Mouse (Mus musculus) intestine, postnatal 0 days (tissue): ENCODE data around the gene Lrrc4. TPM values are rescaled to one million over a fixed set of nuclear protein-coding genes. Genes with fewer than 3 reads are reported as not detected.
A peak's percentile ranks its signal among the peaks of the same experiment; 100 is the strongest.

Experiments used
- ATAC-seq: fragments of 200-750 bp; cut with Nextera tagmentation; 2 replicates; pipeline ENCODE4 v1.8.0; 2017; ENCODE audit warnings: mild to moderate bottlenecking, moderate TSS enrichment, moderate library complexity
- H3K27ac ChIP-seq: fragments of 300-500 bp; sonication (generic); 2 replicates; pipeline ENCODE4 v1.5.1; 2014; ENCODE audit warnings: mild to moderate bottlenecking, low read depth, low read length, moderate library complexity
- H3K27me3 ChIP-seq: fragments of 300-500 bp; sonication (generic); replicated peaks from 2 replicates; pipeline ENCODE4 v1.6.1; 2014; ENCODE audit warnings: low read length, mixed read lengths; ENCODE audit not compliant: control insufficient read depth, insufficient read depth
- H3K36me3 ChIP-seq: fragments of 300-500 bp; sonication (generic); 2 replicates; pipeline ENCODE4 v1.6.1; 2014; ENCODE audit warnings: mild to moderate bottlenecking, moderate library complexity; ENCODE audit not compliant: control insufficient read depth, insufficient read depth
- H3K4me1 ChIP-seq: fragments of 300-500 bp; sonication (generic); replicated peaks from 2 replicates; pipeline ENCODE4 v1.6.1; 2014; ENCODE audit warnings: antibody characterized with exemption, low read length, mixed read lengths; ENCODE audit not compliant: control insufficient read depth, insufficient read depth
- H3K4me2 ChIP-seq: fragments of 300-500 bp; sonication (generic); replicated peaks from 2 replicates; pipeline ENCODE4 v1.6.1; 2014; ENCODE audit warnings: low read depth, mild to moderate bottlenecking, moderate library complexity
- H3K4me3 ChIP-seq: fragments of 300-500 bp; sonication (generic); 2 replicates; pipeline ENCODE4 v1.5.1; 2014; ENCODE audit warnings: low read depth, low read length
- H3K9ac ChIP-seq: fragments of 300-500 bp; sonication (generic); 2 replicates; pipeline ENCODE4 v1.6.1; 2014; ENCODE audit warnings: mild to moderate bottlenecking, low read depth, low read length
- H3K9me3 ChIP-seq: fragments of 300-500 bp; sonication (generic); 2 replicates; pipeline ENCODE4 v1.6.1; 2016; ENCODE audit warnings: mixed run types; ENCODE audit not compliant: control insufficient read depth
- CTCF ChIP-seq: sonication (generic); IDR thresholded peaks from 2 replicates; pipeline ENCODE4 v1.5.1; 2016; ENCODE audit warnings: low read depth, mild to moderate bottlenecking, control low read depth, antibody characterized with exemption, moderate library complexity
- WGBS: fragments of 180-500 bp; shearing (Covaris S2); extraction: QIAGEN DNeasy Blood & Tissue Kit; methylation state at CpG from one replicate; pipeline ENCODE4 v1.1.7; 2014; 5-methylcytosine and 5-hydroxymethylcytosine counted together
- polyA plus RNA-seq: library from polyadenylated mRNA; unstranded; fragments of >200 nt; fragmentation: Nextera tagmentation; extraction: Ambion mirVana; gene quantifications from 2 replicates; pipeline ENCODE4 v1.2.1, GENCODE M21; 2015

The Lrrc4 gene
- polyA plus RNA-seq, result 2.8 and 3.2 TPM in 2 replicates

DNA sequence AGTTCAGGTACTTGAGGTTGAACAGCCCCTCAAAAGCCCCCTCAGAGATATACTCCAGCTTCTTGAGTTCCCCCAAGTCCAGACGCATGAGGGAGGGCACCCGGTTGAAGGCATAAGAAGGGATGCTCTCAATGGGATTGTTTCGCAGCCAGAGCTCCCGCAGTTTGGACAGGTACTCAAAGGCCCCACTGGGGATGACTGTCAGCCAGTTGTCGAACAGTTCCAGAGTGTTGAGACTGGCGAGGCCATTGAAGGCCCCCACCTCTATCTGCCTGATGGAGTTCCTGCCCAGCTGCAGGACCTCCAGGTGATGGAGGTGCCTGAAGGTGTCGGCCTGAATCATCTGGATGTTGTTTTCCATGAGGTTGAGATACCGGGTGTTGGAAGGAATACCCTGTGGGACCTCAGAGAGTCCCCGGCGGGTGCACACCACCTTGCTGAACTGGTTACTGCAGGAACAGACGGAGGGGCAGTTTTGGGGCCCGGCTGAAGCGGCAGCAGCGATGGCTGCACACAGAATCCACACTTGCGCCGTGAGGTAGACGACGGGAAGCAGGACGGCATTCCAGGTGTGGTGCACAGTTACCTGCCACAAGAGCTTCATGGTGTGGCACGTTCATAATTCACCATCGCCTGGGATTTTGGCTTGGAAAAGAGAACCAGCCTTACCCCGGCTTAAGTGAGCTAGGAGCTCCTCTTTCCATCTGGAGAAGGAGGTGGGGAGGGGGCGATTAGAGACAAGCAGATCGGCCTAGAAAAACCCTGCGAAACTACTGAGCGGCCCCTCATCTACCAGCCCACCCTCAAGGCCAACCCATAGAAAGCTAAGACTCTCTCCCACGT, at the start of gene Lrrc4:
TSS of gene Lrrc4 (minus strand) at position 737 of the 843 bp plus-strand sequence.
- H3K4me1 ChIP-seq, result 0 out of 2 replicates have a peak, but pooled peaks cover 4% of the 10 kb centered on the region
- H3K27me3 ChIP-seq, result no peaks in the 10 kb centered on the region
- peak within 1 kb of the TSS; percentile 63 for H3K4me3 ChIP-seq
- H3K9ac ChIP-seq, result peak within 1 kb of the TSS; percentile 76
- no peaks in the 10 kb centered on the region; the same call in 1 of the 2 replicates for H3K36me3 ChIP-seq
- H3K27ac ChIP-seq, result peak within 1 kb of the TSS; percentile 84
- H3K9me3 ChIP-seq, result no peaks in the 10 kb centered on the region
- no peak for ATAC-seq
- 69% methylated on average over 27 of the region's 27 CpGs for WGBS
- TF ChIP-seq CTCF, result no peak
- H3K4me2 ChIP-seq, result peak within 1 kb of the TSS; percentile 100

DNA sequence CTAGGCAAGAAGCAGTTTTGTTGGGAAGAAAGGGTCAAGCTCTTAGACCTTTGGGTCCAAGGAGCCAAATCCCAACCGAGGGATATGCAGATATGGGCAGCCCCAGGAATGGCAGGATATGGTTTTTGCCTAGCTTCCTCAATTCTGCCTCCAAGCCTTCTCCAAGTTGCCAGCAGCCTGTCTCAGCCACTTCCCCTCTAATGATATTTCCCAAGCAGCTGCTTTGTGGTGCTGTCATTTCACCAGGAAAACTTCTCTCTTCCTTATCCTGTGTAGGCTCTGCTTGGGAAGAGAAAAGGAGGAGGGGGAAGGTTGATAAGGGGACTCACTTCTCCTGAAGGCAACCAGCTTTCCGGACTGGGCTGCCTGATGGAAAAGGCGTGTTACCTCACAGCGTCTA, 49.4 kb upstream of the Lrrc4 start:
- TF ChIP-seq CTCF, result no peak
- H3K9me3 ChIP-seq, result no peaks in the 10 kb centered on the region
- no peaks in the 10 kb centered on the region for H3K27me3 ChIP-seq
- H3K27ac ChIP-seq, result no peak overlapping the region
- no peak overlapping the region for H3K4me3 ChIP-seq
- H3K9ac ChIP-seq, result no peak overlapping the region
- no peak for ATAC-seq
- peaks cover 49% of the 10 kb centered on the region for H3K36me3 ChIP-seq
- 76% methylated on average over 4 of the region's 4 CpGs for WGBS
- H3K4me1 ChIP-seq, result no peaks in the 10 kb centered on the region
- no peak overlapping the region for H3K4me2 ChIP-seq

GRCm38 (mm10) chr6:28879315-28879714, 47.8 kb upstream of the Lrrc4 start:
- no peak for TF ChIP-seq CTCF
- Histone ChIP-seq H3K4me3 (no peak overlapping the region), H3K9me3 (no peaks in the 10 kb centered on the region), H3K27me3 (no peaks in the 10 kb centered on the region), H3K27ac (no peak overlapping the region), H3K36me3 (peaks cover 43% of the 10 kb centered on the region), H3K9ac (no peak overlapping the region), H3K4me1 (peaks cover 6% of the 10 kb centered on the region), H3K4me2 (no peak overlapping the region)
- no peak for ATAC-seq
- 75% methylated on average over 8 of the region's 8 CpGs for WGBS

GRCm38 (mm10) chr6:28877945-28878666, 46.6 kb upstream of the Lrrc4 start:
- Histone ChIP-seq H3K9ac (no peak overlapping the region), H3K36me3 (peaks cover 32% of the 10 kb centered on the region), H3K4me2 (no peak overlapping the region), H3K9me3 (no peaks in the 10 kb centered on the region), H3K4me3 (no peak overlapping the region), H3K27me3 (no peaks in the 10 kb centered on the region), H3K4me1 (peaks cover 6% of the 10 kb centered on the region), H3K27ac (no peak overlapping the region)
- WGBS, result 57% methylated on average over 7 of the region's 7 CpGs
- no peak for ATAC-seq
- no peak for TF ChIP-seq CTCF

DNA sequence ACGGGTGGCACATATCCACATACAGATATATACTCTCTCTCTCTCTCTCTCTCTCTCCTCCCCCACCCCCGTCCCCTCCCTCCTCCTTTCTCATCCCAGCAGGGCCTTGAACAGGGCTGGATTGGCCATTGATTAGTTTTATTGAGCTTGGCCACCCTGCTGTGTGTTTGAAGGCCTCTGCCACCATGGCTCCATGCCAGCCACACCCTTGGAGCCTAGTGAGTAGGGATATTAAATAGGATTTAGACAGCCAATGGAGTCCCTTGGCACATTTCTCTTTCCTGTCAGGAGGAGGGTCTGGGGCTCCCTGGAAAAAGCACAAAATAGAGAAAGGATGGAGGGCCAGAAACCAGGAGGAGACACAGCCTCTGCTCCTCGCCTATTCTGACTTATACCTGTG, 44.9 kb upstream of the Lrrc4 start:
- ATAC-seq, result 0 out of 2 replicates have a peak, but pooled peaks have one; percentile 22
- peaks cover 25% of the 10 kb centered on the region; the same call in 1 of the 2 replicates for H3K36me3 ChIP-seq
- H3K4me2 ChIP-seq, result no peak overlapping the region
- 46% methylated on average over 3 of the region's 3 CpGs for WGBS
- H3K9me3 ChIP-seq, result no peaks in the 10 kb centered on the region
- TF ChIP-seq CTCF, result no peak
- peaks cover 6% of the 10 kb centered on the region for H3K4me1 ChIP-seq
- H3K9ac ChIP-seq, result no peak overlapping the region
- H3K27me3 ChIP-seq, result no peaks in the 10 kb centered on the region
- H3K4me3 ChIP-seq, result no peak overlapping the region
- H3K27ac ChIP-seq, result no peak overlapping the region

DNA sequence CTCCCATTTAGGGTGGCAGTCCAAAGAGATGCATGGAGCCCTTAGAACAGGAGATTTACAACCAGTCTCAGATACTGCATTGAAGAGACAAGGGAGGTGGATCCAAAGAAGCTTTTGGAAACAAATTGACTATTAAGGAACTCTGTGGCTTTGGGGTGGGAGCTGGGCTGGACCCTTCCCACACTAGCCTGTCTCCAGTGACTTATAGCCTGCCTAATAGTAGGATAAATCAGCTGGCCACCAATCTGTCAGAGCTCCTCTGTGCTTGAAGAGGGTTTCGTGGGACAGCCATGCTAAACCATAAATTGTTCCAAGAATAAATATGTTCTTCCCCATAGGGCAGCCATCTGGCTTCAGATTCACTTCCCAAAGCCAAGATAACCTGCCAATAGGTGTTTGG, 43.8 kb upstream of the Lrrc4 start:
- 89% methylated on average over 1 of the region's 1 CpGs for whole genome bisulfite sequencing

More for the DNA sequence above, 43.8 kb upstream of the Lrrc4 start:
- Histone ChIP-seq H3K27me3 (no peaks in the 10 kb centered on the region), H3K4me1 (peaks cover 10% of the 10 kb centered on the region), H3K9ac (no peak overlapping the region), H3K4me2 (no peak overlapping the region), H3K4me3 (no peak overlapping the region), H3K9me3 (no peaks in the 10 kb centered on the region), H3K36me3 (peaks cover 19% of the 10 kb centered on the region; the same call in 1 of the 2 replicates), H3K27ac (no peak overlapping the region)
- no peak for TF ChIP-seq CTCF
- no peak for ATAC-seq
